Mouse (Mus musculus) embryonic facial prominence, embryonic 13.5 days (tissue): ENCODE results near the gene Nin. TPM values are rescaled to one million over a fixed set of nuclear protein-coding genes. Genes with fewer than 3 reads are reported as not detected.

Source experiments
- ATAC-seq: fragments of 200-750 bp; cut with Nextera tagmentation; 2 replicates; pipeline ENCODE4 v1.8.0; 2017; ENCODE audit warnings: low read depth; ENCODE audit not compliant: insufficient number of reproducible peaks, insufficient read depth, low FRiP score, low TSS enrichment
- H3K27ac ChIP-seq: fragments of 300-500 bp; sonication (generic); 2 replicates; pipeline ENCODE4 v1.5.1; 2015; ENCODE audit warnings: moderate library complexity, mild to moderate bottlenecking, inconsistent platforms
- H3K27me3 ChIP-seq: fragments of 300-500 bp; sonication (generic); 2 replicates; pipeline ENCODE4 v1.6.1; 2015; ENCODE audit warnings: mild to moderate bottlenecking, inconsistent platforms
- H3K36me3 ChIP-seq: fragments of 300-500 bp; sonication (generic); 2 replicates; pipeline ENCODE4 v1.6.1; 2015; ENCODE audit warnings: mild to moderate bottlenecking, inconsistent platforms
- H3K4me1 ChIP-seq: fragments of 300-500 bp; sonication (generic); 2 replicates; pipeline ENCODE4 v1.6.1; 2015; ENCODE audit warnings: inconsistent platforms
- H3K4me2 ChIP-seq: fragments of 300-500 bp; sonication (generic); 2 replicates; pipeline ENCODE4 v1.6.1; 2015; ENCODE audit warnings: moderate library complexity, mild to moderate bottlenecking, inconsistent platforms
- H3K4me3 ChIP-seq: fragments of 300-500 bp; sonication (generic); 2 replicates; pipeline ENCODE4 v1.5.1; 2015; ENCODE audit warnings: mild to moderate bottlenecking, inconsistent platforms
- H3K9ac ChIP-seq: fragments of 300-500 bp; sonication (generic); 2 replicates; pipeline ENCODE4 v1.6.1; 2015; ENCODE audit warnings: mild to moderate bottlenecking, inconsistent platforms
- H3K9me3 ChIP-seq: fragments of 300-500 bp; sonication (generic); 2 replicates; pipeline ENCODE4 v1.6.1; 2016; ENCODE audit warnings: inconsistent platforms
- WGBS: fragments of 180-500 bp; shearing (Covaris S2); methylation state at CpG from one replicate; pipeline ENCODE4 v1.1.7; 2015; ENCODE audit warnings: mixed read lengths; 5-methylcytosine and 5-hydroxymethylcytosine counted together
- polyA plus RNA-seq: library from polyadenylated mRNA; unstranded; fragments of >200 nt; fragmentation: Nextera tagmentation; extraction: Ambion mirVana; gene quantifications from 2 replicates; pipeline ENCODE4 v1.2.1, GENCODE M21; 2015

The Nin gene
- polyA plus RNA-seq, 1 experiment from 2014 or later = 12.0 TPM

DNA sequence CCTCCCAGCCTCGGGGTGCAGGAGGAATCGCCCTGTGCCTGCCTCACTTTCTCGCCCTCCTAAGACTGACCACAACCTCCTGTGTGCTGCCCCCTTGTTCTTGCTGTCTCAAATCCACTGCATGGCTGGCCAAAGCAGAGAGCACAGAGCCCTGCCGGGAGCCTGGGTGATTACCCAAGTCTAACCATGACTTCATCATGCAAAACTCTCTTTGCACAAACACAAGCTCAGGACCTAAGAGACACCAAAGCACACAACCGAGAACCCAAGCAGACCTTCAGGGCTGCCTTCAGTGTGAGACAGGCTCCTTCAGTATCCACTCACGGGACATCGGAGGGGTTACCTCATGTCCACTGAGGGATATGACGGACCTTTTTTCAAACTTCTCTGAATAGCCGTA is 31.0 kb downstream of the Nin start:
- 0 out of 2 replicates have a peak, but pooled peaks cover 2% of the 10 kb centered on the region for H3K36me3 ChIP-seq
- WGBS = 92% methylated on average over 9 of the region's 9 CpGs

GRCm38 (mm10) chr12:70078471-70079025 is 35.0 kb downstream of the Nin start:
- WGBS = 71% methylated on average over 7 of the region's 7 CpGs
- no peak overlapping the region for H3K27ac ChIP-seq
- H3K4me1 ChIP-seq = 0 out of 2 replicates have a peak, but pooled peaks cover 5% of the 10 kb centered on the region
- no peak overlapping the region for H3K4me3 ChIP-seq
- H3K36me3 ChIP-seq = peaks cover 14% of the 10 kb centered on the region; the same call in 1 of the 2 replicates
- no peak overlapping the region for H3K4me2 ChIP-seq
- H3K9ac ChIP-seq = no peak overlapping the region
- ATAC-seq = no peak
- no peaks in the 10 kb centered on the region for H3K27me3 ChIP-seq
- no peaks in the 10 kb centered on the region for H3K9me3 ChIP-seq

More for the DNA sequence above, 31.0 kb downstream of the Nin start:
- no peak for ATAC-seq
- H3K27me3 ChIP-seq = no peaks in the 10 kb centered on the region
- H3K27ac ChIP-seq = no peak overlapping the region
- H3K4me3 ChIP-seq = no peak overlapping the region
- no peaks in the 10 kb centered on the region for H3K9me3 ChIP-seq
- H3K9ac ChIP-seq = no peak overlapping the region
- H3K4me2 ChIP-seq = no peak overlapping the region
- H3K4me1 ChIP-seq = 0 out of 2 replicates have a peak, but pooled peaks cover 5% of the 10 kb centered on the region

DNA sequence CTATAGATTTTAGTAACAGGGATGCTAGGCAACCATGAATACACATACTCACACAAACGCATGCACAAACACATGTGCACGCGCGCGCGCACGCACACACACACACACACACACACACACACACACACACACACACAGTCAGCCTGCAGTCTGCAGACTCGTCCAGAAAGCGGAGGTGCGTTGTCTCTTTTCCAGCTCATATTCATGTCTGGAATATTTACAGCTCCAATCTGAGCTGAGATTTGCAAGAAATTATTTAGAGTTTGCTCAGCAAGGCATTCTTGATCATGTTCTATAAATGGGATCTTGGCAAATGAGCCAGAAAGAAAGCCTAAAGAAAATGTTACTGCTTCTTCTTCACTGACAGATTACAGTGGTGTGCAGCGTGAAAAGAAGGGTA is 37.0 kb downstream of the Nin start:
- Histone ChIP-seq H3K4me3 (no peak overlapping the region), H3K27me3 (no peaks in the 10 kb centered on the region), H3K9ac (no peak overlapping the region), H3K27ac (no peak overlapping the region), H3K9me3 (no peaks in the 10 kb centered on the region), H3K4me1 (0 out of 2 replicates have a peak, but pooled peaks cover 5% of the 10 kb centered on the region), H3K4me2 (no peak overlapping the region), H3K36me3 (peaks cover 14% of the 10 kb centered on the region; the same call in 1 of the 2 replicates)
- ATAC-seq = no peak
- 96% methylated on average over 11 of the region's 11 CpGs for WGBS

GRCm38 (mm10) chr12:70075001-70075400 is 38.5 kb downstream of the Nin start:
- WGBS = 85% methylated on average over 2 of the region's 2 CpGs
- no peak for ATAC-seq
- Histone ChIP-seq H3K36me3 (peaks cover 14% of the 10 kb centered on the region; the same call in 1 of the 2 replicates), H3K27ac (no peak overlapping the region), H3K4me2 (no peak overlapping the region), H3K9ac (no peak overlapping the region), H3K9me3 (no peaks in the 10 kb centered on the region), H3K4me1 (0 out of 2 replicates have a peak, but pooled peaks cover 11% of the 10 kb centered on the region), H3K4me3 (no peak overlapping the region), H3K27me3 (no peaks in the 10 kb centered on the region)

DNA sequence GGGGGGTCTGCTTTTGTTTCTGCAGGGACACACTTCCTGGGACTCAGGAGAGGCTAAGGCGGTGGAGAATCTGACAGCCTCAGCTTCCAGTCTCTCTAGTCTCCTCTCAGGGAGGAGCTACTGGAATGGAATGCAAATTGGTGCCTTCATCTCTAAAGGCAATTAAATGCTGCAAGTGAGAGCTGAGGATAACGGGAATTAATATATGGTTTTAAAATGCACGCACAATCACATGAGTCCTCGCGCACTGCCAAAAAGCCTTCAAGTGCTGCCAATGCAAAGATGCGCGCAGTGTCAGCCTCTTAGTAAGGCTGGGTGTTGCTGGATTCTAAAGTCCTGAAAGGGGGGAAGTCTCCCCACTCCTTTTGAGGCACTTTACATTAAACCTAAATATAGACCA is 42.6 kb downstream of the Nin start:
- Histone ChIP-seq H3K9ac (no peak overlapping the region), H3K36me3 (0 out of 2 replicates have a peak, but pooled peaks cover 7% of the 10 kb centered on the region), H3K9me3 (no peaks in the 10 kb centered on the region), H3K27ac (no peak overlapping the region), H3K27me3 (no peaks in the 10 kb centered on the region), H3K4me1 (peaks cover 23% of the 10 kb centered on the region), H3K4me3 (no peak overlapping the region), H3K4me2 (no peak overlapping the region)
- WGBS = 67% methylated on average over 7 of the region's 7 CpGs
- ATAC-seq = no peak

GRCm38 (mm10) chr12:70070306-70070705 is 43.2 kb downstream of the Nin start:
- Histone ChIP-seq H3K27me3 (no peaks in the 10 kb centered on the region), H3K4me1 (peaks cover 23% of the 10 kb centered on the region), H3K27ac (no peak overlapping the region), H3K4me3 (no peak overlapping the region), H3K9ac (no peak overlapping the region), H3K4me2 (no peak overlapping the region), H3K36me3 (0 out of 2 replicates have a peak, but pooled peaks cover 6% of the 10 kb centered on the region), H3K9me3 (no peaks in the 10 kb centered on the region)
- ATAC-seq = no peak
- 26% methylated on average over 4 of the region's 4 CpGs for WGBS

- no peaks in the 10 kb centered on the region for H3K9me3 ChIP-seq
- no peak overlapping the region for H3K4me3 ChIP-seq
- no peak overlapping the region for H3K9ac ChIP-seq
- peaks cover 23% of the 10 kb centered on the region for H3K4me1 ChIP-seq
- no peak overlapping the region for H3K27ac ChIP-seq
- H3K27me3 ChIP-seq = no peaks in the 10 kb centered on the region
- H3K36me3 ChIP-seq = no peaks in the 10 kb centered on the region
- ATAC-seq = no peak
- 32% methylated on average over 6 of the region's 6 CpGs for WGBS
- H3K4me2 ChIP-seq = no peak overlapping the region
Observed at GRCm38 (mm10) chr12:70068647-70069257, 44.8 kb downstream of the Nin start.

- Histone ChIP-seq H3K36me3 (no peaks in the 10 kb centered on the region), H3K9ac (no peak overlapping the region), H3K27ac (no peak overlapping the region), H3K9me3 (no peaks in the 10 kb centered on the region), H3K4me2 (no peak overlapping the region), H3K4me1 (peaks cover 23% of the 10 kb centered on the region), H3K27me3 (no peaks in the 10 kb centered on the region), H3K4me3 (no peak overlapping the region)
- ATAC-seq = no peak
- 73% methylated on average over 9 of the region's 9 CpGs for WGBS
Observed at GRCm38 (mm10) chr12:70067849-70068248, 45.7 kb downstream of the Nin start.

- ATAC-seq = no peak
- no peak overlapping the region for H3K9ac ChIP-seq
- no peaks in the 10 kb centered on the region for H3K27me3 ChIP-seq
- peaks cover 4% of the 10 kb centered on the region; the same call in 1 of the 2 replicates for H3K36me3 ChIP-seq
- no peak overlapping the region for H3K4me3 ChIP-seq
- no peaks in the 10 kb centered on the region for H3K9me3 ChIP-seq
- H3K27ac ChIP-seq = no peak overlapping the region
- peaks cover 21% of the 10 kb centered on the region for H3K4me1 ChIP-seq
- H3K4me2 ChIP-seq = no peak overlapping the region
- 35% methylated on average over 3 of the region's 3 CpGs for WGBS
Observed at GRCm38 (mm10) chr12:70062114-70062513, 51.4 kb downstream of the Nin start.

DNA sequence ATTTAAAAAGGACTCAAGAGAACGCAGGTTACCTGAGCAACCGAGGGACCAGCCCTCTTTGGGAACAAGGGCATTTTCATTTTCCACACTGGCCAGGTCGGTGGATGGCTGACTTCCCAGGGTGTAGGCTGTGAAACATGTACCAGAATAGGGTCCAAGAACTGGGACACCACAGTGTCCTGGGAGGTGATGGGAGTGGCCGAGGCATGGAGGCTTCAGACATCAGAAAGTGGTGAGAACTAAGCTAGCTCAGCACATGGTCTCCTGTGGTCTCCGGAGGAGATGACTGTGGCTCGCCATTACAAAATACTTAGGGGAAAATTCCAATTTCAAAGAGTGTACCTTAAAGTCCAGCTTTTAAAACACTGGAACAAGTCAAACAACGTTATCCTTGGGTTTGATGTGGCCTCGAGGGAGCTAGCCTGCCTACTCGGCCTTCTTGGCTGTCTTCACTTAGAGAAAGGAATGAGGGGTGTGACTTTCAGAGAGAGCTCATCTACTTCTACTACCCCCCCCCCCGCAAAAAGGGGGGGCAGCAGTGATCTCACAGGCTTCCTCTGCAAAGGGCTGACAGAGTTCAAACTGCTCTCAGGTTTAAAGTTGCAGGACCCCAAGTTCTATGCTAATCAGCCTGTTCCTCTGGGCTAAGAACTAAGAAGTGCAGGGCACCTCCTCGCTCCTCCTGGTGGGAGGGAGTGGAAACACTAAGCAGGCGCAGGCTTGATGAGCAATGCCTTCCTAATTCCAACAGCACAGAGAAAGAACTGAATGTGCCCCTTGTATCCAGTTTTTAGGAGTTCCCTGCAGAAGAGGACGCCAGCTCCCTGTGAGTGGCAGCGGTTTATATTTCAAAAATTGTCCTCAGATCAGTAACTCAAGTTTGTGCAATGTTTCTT is 54.3 kb downstream of the Nin start:
- ATAC-seq = no peak
- Histone ChIP-seq H3K4me1 (peaks cover 21% of the 10 kb centered on the region), H3K4me2 (no peak overlapping the region), H3K9me3 (no peaks in the 10 kb centered on the region), H3K9ac (no peak overlapping the region), H3K36me3 (peaks cover 28% of the 10 kb centered on the region), H3K27ac (peak overlapping the region; percentile 68; the same call in 1 of the 2 replicates), H3K4me3 (no peak overlapping the region), H3K27me3 (no peaks in the 10 kb centered on the region)
- 50% methylated on average over 14 of the region's 14 CpGs for WGBS

DNA sequence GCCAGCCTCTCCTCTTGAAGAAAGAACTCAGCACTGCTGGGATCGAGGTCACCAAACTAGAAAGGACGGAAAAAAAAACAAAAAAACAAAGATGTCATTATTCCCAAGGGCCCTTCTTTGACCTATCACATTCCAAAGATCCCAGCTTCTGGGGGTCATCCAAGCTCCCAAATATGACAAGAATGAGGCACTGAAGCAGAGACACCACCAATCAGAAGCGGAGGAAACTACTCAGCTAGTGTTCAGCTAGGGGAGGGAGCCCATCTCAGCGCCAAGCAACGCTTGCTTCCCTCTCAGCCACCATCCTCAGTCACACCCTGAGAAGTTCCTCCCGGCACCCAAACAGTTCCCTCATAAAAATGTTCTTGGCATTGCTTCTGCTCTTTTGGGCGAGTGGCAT is 62.8 kb downstream of the Nin start:
- H3K9me3 ChIP-seq = no peaks in the 10 kb centered on the region
- H3K27me3 ChIP-seq = no peaks in the 10 kb centered on the region
- peaks cover 77% of the 10 kb centered on the region for H3K36me3 ChIP-seq
- H3K4me1 ChIP-seq = no peaks in the 10 kb centered on the region
- H3K9ac ChIP-seq = no peak overlapping the region
- 48% methylated on average over 7 of the region's 7 CpGs for WGBS
- H3K4me3 ChIP-seq = no peak overlapping the region
- H3K27ac ChIP-seq = no peak overlapping the region
- no peak for ATAC-seq
- H3K4me2 ChIP-seq = no peak overlapping the region
